Mouse (Mus musculus) CH12.LX (cell line): Measurements from ENCODE around the gene Ric8b. TPM values are rescaled to one million over a fixed set of nuclear protein-coding genes. Genes with fewer than 3 reads are reported as not detected.

Source experiments
- DNase-seq: peaks from one replicate; pipeline ENCODE4 v3.0.0-alpha.2; 2013; ENCODE audit errors: extremely low read depth
- H3K27ac ChIP-seq: 2 replicates; pipeline ENCODE4 v1.5.1; 2012; ENCODE audit warnings: low read depth, mild to moderate bottlenecking, control low read depth, moderate library complexity; ENCODE audit not compliant: insufficient read depth
- H3K27me3 ChIP-seq: replicated peaks from 2 replicates; pipeline ENCODE3; 2012; ENCODE audit warnings: inconsistent platforms
- H3K36me3 ChIP-seq, 2 experiments: replicated peaks in 1 of 2; 2 replicates each; pipeline versions ENCODE3 to v1.6.1; 2012; ENCODE audit warnings: inconsistent platforms in 1 of 2, low read length in 1 of 2, mild to moderate bottlenecking in 1 of 2, mixed read lengths in 1 of 2, moderate library complexity in 1 of 2; ENCODE audit not compliant: control insufficient read depth in 1 of 2, insufficient read depth in 1 of 2
- H3K4me1 ChIP-seq, 2 experiments: 2 replicates each; pipeline ENCODE4 v1.6.1; 2012; ENCODE audit warnings: inconsistent platforms in 1 of 2, moderate library complexity in 1 of 2; ENCODE audit not compliant: insufficient read depth in 2 of 2, control insufficient read depth in 1 of 2
- H3K4me2 ChIP-seq: 2 replicates; pipeline ENCODE4 v1.6.1; 2012; ENCODE audit warnings: low read depth, mild to moderate bottlenecking, control low read depth; ENCODE audit not compliant: poor library complexity, insufficient read depth, severe bottlenecking
- H3K4me3 ChIP-seq, 3 experiments: fragments of 150-350 bp in 1 of 3; sonication (generic) in 1 of 3; replicated peaks in 1 of 3; 2 replicates each; pipeline versions ENCODE3 to v1.5.1; 2011 to 2012; ENCODE audit warnings: low read depth in 2 of 3, low read length in 2 of 3, mild to moderate bottlenecking in 2 of 3, moderate library complexity in 2 of 3, control low read depth in 1 of 3, improper control_type of control experiment in 1 of 3, inconsistent platforms in 1 of 3, mixed read lengths in 1 of 3; ENCODE audit not compliant: poor library complexity in 1 of 3
- H3K79me2 ChIP-seq: replicated peaks from 2 replicates; pipeline ENCODE4 v1.6.1; 2012; ENCODE audit warnings: mild to moderate bottlenecking, moderate library complexity; ENCODE audit not compliant: control insufficient read depth, poor library complexity, insufficient read depth, severe bottlenecking; ENCODE audit errors: extremely low read depth
- H3K9ac ChIP-seq: 2 replicates; pipeline ENCODE4 v1.6.1; 2012; ENCODE audit warnings: low read depth, mild to moderate bottlenecking, control low read depth, moderate library complexity; ENCODE audit not compliant: insufficient read depth
- H3K9me3 ChIP-seq: replicated peaks from 2 replicates; pipeline ENCODE3; 2012; ENCODE audit warnings: low read length, inconsistent platforms, mixed read lengths
- BHLHE40 ChIP-seq: IDR thresholded peaks from 2 replicates; pipeline ENCODE4 v1.6.1; 2011; ENCODE audit warnings: mild to moderate bottlenecking, low read depth, low read length, improper control_type of control experiment
- CTCF ChIP-seq, 2 experiments: IDR thresholded peaks in 1 of 2; conservative IDR thresholded peaks in 1 of 2; 2 replicates each; pipeline ENCODE4 v1.5.1; 2011 to 2012; ENCODE audit warnings: low read depth in 2 of 2, low read length in 2 of 2, improper control_type of control experiment in 1 of 2, inconsistent platforms in 1 of 2, mild to moderate bottlenecking in 1 of 2, moderate library complexity in 1 of 2
- E2F4 ChIP-seq: IDR thresholded peaks from 2 replicates; pipeline ENCODE4 v1.6.1; 2011; ENCODE audit warnings: low read depth, low read length, improper control_type of control experiment; ENCODE audit not compliant: insufficient replicate concordance
- HCFC1 ChIP-seq: IDR thresholded peaks from 2 replicates; pipeline ENCODE4 v1.6.1; 2012; ENCODE audit warnings: low read depth, mild to moderate bottlenecking, inconsistent platforms, low read length, improper control_type of control experiment
- JUN ChIP-seq: IDR thresholded peaks from 2 replicates; pipeline ENCODE4 v1.6.1; 2011; ENCODE audit warnings: low read depth, mild to moderate bottlenecking, low read length, improper control_type of control experiment, moderate library complexity; ENCODE audit not compliant: insufficient read depth
- KAT2A ChIP-seq: IDR thresholded peaks from 2 replicates; pipeline ENCODE4 v1.6.1; 2012; ENCODE audit warnings: low read length, improper control_type of control experiment, inconsistent platforms; ENCODE audit not compliant: insufficient replicate concordance
- MAFK ChIP-seq: IDR thresholded peaks from 2 replicates; pipeline ENCODE4 v1.6.1; 2011; ENCODE audit warnings: low read length, improper control_type of control experiment; ENCODE audit not compliant: insufficient replicate concordance
- MAX ChIP-seq: IDR thresholded peaks from 2 replicates; pipeline ENCODE4 v1.6.1; 2011; ENCODE audit warnings: low read length, improper control_type of control experiment
- MAZ ChIP-seq: IDR thresholded peaks from 2 replicates; pipeline ENCODE4 v1.6.1; 2012; ENCODE audit warnings: low read depth, mild to moderate bottlenecking, inconsistent platforms, low read length, improper control_type of control experiment, moderate library complexity
- MYC ChIP-seq: IDR thresholded peaks from 2 replicates; pipeline ENCODE4 v1.6.1; 2011; ENCODE audit warnings: low read depth, mild to moderate bottlenecking, improper control_type of control experiment, low read length
- PAX5 ChIP-seq: IDR thresholded peaks from 2 replicates; pipeline ENCODE4 v1.6.1; 2012; ENCODE audit warnings: low read length, inconsistent platforms, mixed read lengths
- POLR2A ChIP-seq: IDR thresholded peaks from 2 replicates; pipeline ENCODE4 v1.6.1; 2011; ENCODE audit warnings: low read depth, mild to moderate bottlenecking, improper control_type of control experiment, low read length
- RAD21 ChIP-seq: IDR thresholded peaks from 2 replicates; pipeline ENCODE4 v1.6.1; 2011; ENCODE audit warnings: low read depth, mild to moderate bottlenecking, low read length, improper control_type of control experiment, moderate library complexity
- RCOR1 ChIP-seq: conservative IDR thresholded peaks from 2 replicates; pipeline ENCODE4 v1.6.1; 2012; ENCODE audit warnings: low read depth, mild to moderate bottlenecking, inconsistent platforms, low read length, improper control_type of control experiment
- SMC3 ChIP-seq: IDR thresholded peaks from 2 replicates; pipeline ENCODE4 v1.6.1; 2011; ENCODE audit warnings: low read depth, low read length, improper control_type of control experiment
- TBP ChIP-seq: conservative IDR thresholded peaks from 2 replicates; pipeline ENCODE4 v1.6.1; 2011; ENCODE audit warnings: low read depth, low read length, improper control_type of control experiment
- TCF12 ChIP-seq: IDR thresholded peaks from 2 replicates; pipeline ENCODE4 v1.6.1; 2014; ENCODE audit warnings: low read depth, mild to moderate bottlenecking, inconsistent platforms, low read length, improper control_type of control experiment
- USF1 ChIP-seq: IDR thresholded peaks from 2 replicates; pipeline ENCODE4 v1.6.1; 2014; ENCODE audit warnings: low read depth, mild to moderate bottlenecking, inconsistent platforms, low read length, improper control_type of control experiment
- USF2 ChIP-seq: conservative IDR thresholded peaks from 2 replicates; pipeline ENCODE4 v1.6.1; 2011; ENCODE audit warnings: low read depth, low read length, improper control_type of control experiment
- ZNF384 ChIP-seq: IDR thresholded peaks from 2 replicates; pipeline ENCODE4 v1.6.1; 2012; ENCODE audit warnings: low read depth, low read length, improper control_type of control experiment, inconsistent platforms
- dilution Hi-C: fragments of 300-500 bp; cut with MboI; formaldehyde crosslinking; loops from 2 replicates; pipeline ENCODE4 v1.14.3; 2020; ENCODE audit warnings: low sequenced_read_pairs; ENCODE audit not compliant: extremely low pct_unique_long_range_greater_than_20kb, extremely low pct_ligation_motif_present
- in situ Hi-C: fragments of 300-500 bp; cut with MboI; formaldehyde crosslinking; loops from 3 replicates; pipeline ENCODE4 v1.14.3; 2019; ENCODE audit warnings: low sequenced_read_pairs, low pct_ligation_motif_present, low pct_unique_long_range_greater_than_20kb, mixed read lengths
- polyA plus RNA-seq: library from polyadenylated mRNA; unstranded; fragments of >175 nt; gene quantifications from 2 replicates; pipeline ENCODE4 v1.2.1, GENCODE M21; 2012; ENCODE audit warnings: low read depth; ENCODE audit not compliant: insufficient read length
- total RNA-seq, 2 experiments: library from RNA; depleted of rRNA; stranded (reverse); fragments of 300-350 nt in 1 of 2; fragments of >200 nt in 1 of 2; gene quantifications; 2 replicates each; pipeline ENCODE4 v1.2.3; 2012 to 2014

Ric8b gene
- total and polyA plus RNA-seq, 3 experiments = 4.8 to 9.4 (median 6.3) TPM

DNA sequence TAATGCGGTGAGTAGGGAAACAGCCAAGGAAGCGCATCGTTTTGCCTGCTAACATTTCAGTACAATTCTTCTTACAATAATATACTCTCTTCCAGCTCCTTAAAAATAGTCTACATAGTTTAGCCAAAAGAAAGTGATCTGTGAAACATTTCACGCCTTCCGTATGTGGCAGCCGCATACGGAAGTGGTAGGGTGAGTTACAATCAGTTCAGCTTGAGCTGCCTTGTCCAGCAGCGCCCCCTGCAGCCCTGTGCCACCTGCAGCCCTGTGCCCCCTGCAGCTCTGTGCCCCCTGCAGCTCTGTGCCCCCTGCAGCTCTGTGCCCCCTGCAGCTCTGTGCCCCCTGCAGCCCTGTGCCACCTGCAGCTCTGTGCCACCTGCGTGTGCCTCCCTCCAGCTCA, 68.5 kb downstream of the Ric8b start:
- peak; percentile 12 for DNase-seq
- Histone ChIP-seq H3K27me3 (no peaks in the 10 kb centered on the region), H3K27ac (no peak overlapping the region), H3K36me3 (peaks cover 18 to 79% of the 10 kb centered on the region in 2 experiments), H3K4me1 (peaks cover 0 to 20% of the 10 kb centered on the region in 2 experiments; a peak in 2 of 4 replicates), H3K4me3 (no peak overlapping the region), H3K4me2 (no peak overlapping the region), H3K79me2 (no peaks in the 10 kb centered on the region), H3K9me3 (no peaks in the 10 kb centered on the region), H3K9ac (no peak overlapping the region)
- in situ Hi-C loops = no loop called here
- TF ChIP-seq MYC (no peak), CTCF (conservative IDR thresholded peaks at IDR 0.05 in 1 of 2, IDR thresholded peaks at IDR 0.05 in 1 of 2; ENCODE audit: low read depth in 2 of 2, low read length in 2 of 2) (peak in 1 of 2 experiments; percentile 54; a peak in 2 of 4 replicates), RCOR1 (no peak), PAX5 (no peak), USF1 (no peak), E2F4 (no peak), MAZ (no peak), SMC3 (peak; percentile 42), MAX (no peak), RAD21 (peak; percentile 45), BHLHE40 (no peak), ZNF384 (no peak), KAT2A (no peak), HCFC1 (no peak), MAFK (no peak), JUN (no peak)
- dilution Hi-C loops = no loop called here

DNA sequence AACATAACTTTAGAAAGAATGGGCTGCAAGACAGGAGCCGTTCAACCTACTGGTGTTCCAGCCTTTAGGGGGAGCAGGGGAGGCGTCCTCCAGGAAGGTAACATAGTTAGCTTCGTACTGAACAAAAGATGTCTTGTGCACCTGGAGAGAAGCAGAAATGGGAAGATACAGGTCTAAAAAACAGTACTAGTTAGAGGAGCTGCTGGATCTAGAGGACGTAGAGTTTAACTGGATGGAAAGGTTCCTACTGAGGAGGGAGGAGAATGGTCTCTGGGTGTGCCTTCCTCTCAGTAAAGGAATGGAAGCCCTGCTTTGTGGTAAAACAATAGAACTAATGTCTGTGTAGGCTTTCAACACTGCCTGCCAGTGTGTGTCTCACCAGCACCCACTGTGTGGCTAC, 70.2 kb downstream of the Ric8b start:
- H3K4me1 ChIP-seq = peaks cover 0 to 20% of the 10 kb centered on the region in 2 experiments; a peak in 2 of 4 replicates
- TF ChIP-seq TBP (no peak), POLR2A (no peak), TCF12 (no peak), USF2 (no peak)
- TF ChIP-seq, all 38 proteins: peak for 0
- dilution Hi-C loops (no loop called here), in situ Hi-C loops (no loop called here)
- Histone ChIP-seq H3K4me3 (no peak overlapping the region), H3K9ac (no peak overlapping the region), H3K36me3 (peaks cover 14 to 81% of the 10 kb centered on the region in 2 experiments), H3K9me3 (no peaks in the 10 kb centered on the region), H3K27ac (no peak overlapping the region), H3K27me3 (no peaks in the 10 kb centered on the region), H3K79me2 (no peaks in the 10 kb centered on the region), H3K4me2 (no peak overlapping the region)
- DNase-seq = no peak
